Mouse (Mus musculus): ENCODE measurements around the gene Aurkaip1. TPM values are rescaled to one million over a fixed set of nuclear protein-coding genes. Genes with fewer than 3 reads are reported as not detected.
"Not testable (repeated sequence)": the region's sequence is repeated elsewhere in the genome, so short reads cannot be mapped to it uniquely, and the experiment has no call there.

Gene Aurkaip1
- total RNA-seq (2021), result 135 and 160 TPM in 2 replicates
- long read RNA-seq, transcript Aurkaip1-201 (4 exons, 1,159 nt), result major isoform, 95 of 135 reads
- long read RNA-seq, transcript Aurkaip1-202 (4 exons, 773 nt), result minor isoform, 9 of 135 reads
- long read RNA-seq, transcript Aurkaip1-203 (3 exons, 1,029 nt), result minor isoform, 11 of 135 reads
- long read RNA-seq, partial matches to known transcripts, result 5 of 135 reads
- long read RNA-seq, other reads (novel, unspliced or antisense), result 15 of 135 reads

DNA sequence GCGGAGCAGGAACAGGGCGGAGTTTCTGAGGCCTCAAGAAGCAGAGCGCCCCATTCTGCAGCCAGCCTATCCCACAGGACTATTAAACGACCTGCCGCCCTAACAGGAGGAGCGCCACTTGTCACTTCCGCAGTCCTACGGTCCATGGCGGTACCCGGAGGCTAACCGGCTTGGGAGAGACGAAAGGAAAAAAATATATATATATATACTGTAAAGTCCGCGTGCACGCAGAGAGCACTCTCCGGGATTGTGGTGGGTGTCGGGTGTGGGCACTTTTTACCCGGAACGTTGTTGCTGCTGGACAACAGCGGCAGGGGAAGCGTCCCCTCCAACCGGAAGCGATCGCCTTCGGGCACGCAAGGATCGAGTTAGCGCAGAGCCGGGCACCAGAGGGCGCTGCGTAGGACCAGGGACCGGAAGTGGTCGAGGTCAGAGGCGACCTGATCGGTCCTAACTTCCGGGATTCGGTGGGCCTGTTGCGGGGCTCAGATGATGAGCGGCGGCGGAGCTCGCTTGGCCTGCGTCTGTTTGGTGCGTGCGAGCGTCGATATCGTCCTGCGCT lies at the start of gene Aurkaip1:
Gene Aurkaip1, plus strand, starts transcription at position 68 of the 562 bp plus-strand sequence.
- DNase-seq, result peak; percentile 94

DNA sequence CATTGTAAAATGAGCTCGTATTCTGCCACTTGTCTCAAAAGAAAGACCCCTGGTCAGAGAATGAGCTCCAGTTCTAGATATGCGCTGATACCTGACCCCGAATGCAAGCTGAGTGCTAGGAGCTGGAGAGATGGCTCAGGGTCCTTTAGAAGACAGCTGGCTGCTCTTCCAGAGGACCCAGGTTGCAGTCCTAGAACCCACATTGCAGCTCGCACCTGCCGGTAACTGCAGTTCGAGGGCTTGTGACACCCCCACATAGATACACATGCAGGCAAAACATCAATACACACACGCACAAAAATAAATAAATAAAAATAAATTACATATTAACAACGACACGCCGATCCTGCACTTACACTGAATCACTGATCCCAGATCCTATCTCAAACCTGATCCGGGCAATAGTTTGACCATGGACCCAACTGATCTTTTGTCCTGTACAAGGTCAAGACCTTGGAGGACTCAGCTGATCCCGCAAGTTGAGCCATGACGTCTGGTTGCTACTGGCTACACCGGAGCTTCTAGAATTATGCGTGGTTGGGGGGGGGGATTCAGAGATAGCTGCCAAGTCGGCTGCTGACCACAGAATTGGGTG lies 47.5 kb upstream of the Aurkaip1 start:
- no peak for DNase-seq

DNA sequence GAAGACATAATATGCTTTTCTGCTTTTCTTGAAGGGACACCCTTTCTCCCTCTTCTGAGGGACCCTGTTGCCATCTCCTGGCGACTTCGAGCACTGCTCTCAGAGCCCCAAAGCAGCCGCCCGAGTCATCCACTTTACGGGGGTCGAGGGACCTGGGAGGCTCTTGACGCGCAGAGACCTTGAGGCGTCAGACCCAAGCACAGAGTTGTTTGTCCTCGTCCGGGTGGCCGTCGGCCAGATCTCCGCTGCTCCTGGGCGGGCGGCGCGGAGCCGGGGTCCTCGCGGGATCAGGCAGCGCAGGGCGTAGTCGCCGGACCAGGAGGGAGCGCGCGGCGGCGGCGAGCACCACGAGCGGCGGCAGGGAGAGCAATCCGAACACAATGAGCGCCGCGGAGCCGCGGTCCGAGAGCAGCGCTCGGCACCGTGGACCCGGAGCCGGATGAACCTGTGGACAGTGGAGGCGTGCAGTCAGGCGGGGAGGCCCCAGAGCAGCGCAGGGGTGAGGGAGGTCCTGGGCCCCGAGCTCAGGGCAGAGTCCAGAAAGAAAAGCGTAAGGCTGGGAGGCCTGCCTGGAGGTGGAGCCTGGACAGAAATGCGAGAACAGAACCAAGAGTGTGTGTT lies 46.9 kb upstream of the Aurkaip1 start:
- peak; percentile 74 for DNase-seq

DNA sequence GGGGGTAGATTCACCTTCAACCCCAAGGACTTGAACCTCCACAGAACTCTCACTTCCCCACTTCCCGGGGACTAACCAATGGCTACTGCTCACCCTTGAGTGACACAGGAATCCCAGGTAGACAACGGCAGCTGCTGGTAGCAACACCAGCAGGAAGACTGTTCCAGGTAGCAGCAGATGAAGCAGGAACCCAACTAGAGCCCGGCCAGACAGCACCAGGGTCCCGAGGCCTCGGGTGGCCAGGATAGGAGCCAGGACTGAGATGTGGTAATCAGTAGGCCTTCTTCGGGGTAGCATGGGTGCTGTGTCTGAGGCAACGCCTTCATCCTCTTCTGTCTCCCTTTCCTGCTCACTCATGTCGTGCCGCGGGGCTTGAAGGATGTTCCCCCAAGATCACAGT lies 45.8 kb upstream of the Aurkaip1 start:
- no peak for DNase-seq

DNA sequence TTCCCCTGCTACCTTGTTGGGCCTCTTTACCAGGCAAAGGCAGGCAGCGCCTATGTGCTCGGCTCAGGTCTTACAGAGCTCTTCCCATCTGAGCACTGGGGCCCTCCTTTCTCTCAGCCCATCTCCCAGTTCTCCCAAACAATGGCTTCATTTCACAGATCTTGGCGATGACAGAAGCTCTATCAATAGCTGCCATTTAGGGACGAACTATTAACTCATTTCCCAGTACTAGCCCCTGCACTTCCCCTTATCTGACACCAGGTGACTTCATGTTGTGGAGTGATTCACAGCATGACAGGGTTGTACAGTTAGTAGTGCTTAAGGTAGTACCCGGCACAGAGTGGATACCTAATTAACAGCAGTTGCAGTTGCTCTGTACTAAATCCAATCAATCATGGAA lies 45.3 kb upstream of the Aurkaip1 start, which contains the start of gene Tmem88b:
Gene Tmem88b, minus strand, starts transcription at position 56 of the 400 bp plus-strand sequence.
- no peak for DNase-seq

DNA sequence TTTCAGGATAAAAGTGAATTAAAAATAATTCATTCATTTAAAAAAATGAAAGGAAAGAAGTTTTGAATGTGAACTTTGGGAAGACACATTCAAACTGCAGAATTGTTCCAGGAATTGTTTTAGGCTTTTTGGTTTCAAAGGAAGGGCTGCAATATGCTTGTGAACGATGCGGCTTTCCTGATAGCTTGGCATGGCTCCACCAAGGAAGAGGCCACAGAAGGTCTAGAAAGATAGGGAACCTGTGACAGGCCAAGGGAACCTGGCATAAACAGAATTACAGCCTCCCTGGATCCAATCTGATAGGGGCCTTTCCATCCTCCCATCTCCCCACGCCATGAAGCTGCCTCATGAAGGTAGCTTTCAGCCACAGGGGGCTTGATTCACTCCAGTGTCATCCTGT lies 42.8 kb upstream of the Aurkaip1 start:
- DNase-seq, result no peak

DNA sequence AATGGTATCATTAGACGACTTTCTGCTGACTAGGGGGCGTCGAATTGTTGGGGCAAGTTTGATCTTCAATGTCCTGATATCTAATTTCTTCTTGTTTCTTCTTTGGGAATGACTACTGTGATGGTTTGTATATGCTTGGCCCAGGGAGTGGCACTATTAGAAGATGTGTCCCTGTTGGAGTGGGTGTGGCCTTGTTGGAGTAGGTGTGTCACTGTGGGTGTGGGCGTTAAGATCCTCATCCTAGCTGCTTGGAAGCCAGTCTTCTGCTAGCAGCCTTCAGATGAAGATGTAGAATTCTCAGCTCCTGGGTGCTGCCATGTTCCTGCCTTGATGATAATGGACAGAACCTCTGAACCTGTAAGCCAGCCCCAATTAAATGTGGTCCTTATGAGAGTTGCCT lies 42.2 kb upstream of the Aurkaip1 start:
- DNase-seq, result not testable (repeated sequence)

DNA sequence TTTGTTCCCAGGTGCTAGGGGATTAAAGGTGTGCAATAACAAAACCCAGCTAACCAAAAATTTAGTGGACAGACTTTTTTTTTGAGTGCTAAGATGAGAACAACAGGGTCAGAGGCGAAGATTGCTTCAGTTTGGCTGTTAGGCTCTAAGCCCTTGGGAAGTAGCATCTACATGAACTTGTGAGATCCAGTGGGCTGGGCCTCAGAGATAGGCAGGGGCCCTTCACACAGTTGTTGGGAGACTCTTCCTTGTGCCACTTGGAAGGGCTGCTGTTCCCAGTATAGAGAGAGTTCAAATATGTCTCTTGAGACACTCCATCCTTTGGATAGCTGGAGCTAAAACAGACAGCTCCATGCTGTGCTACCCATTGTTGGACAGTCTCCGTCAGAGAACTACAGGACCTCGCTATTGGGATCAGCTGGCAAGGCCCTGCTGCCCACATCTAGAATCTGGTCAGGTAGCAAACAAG lies 41.0 kb upstream of the Aurkaip1 start, which contains the start of gene Ankrd65:
Gene Ankrd65, plus strand, starts transcription at position 419 of the 469 bp plus-strand sequence.
- DNase-seq, result no peak

DNA sequence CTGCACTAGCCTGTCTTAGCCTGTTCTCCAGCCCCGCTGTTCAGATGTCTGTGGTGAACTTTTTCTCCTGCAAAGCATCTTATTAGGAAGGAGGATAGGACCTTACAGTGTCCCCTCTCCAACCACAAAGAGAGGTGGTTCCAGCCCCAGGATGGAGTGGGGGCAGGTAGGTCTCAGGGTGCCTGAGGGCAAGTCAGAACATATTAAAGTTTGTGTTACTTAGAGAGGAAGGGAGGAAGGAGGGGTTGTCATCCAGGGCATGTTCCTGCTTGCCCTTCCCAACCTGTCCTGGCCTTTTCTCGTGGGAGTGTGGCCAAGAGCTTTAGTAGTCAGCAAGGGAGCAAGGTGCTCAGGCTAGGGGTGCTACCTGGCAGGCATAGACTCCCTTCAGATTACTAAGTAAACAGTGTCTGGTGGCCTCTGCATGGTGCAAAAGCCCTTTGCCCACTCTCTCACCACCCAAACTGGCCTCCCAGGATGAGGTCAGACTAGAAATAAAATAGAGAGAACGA lies 40.4 kb upstream of the Aurkaip1 start:
- no peak for DNase-seq

DNA sequence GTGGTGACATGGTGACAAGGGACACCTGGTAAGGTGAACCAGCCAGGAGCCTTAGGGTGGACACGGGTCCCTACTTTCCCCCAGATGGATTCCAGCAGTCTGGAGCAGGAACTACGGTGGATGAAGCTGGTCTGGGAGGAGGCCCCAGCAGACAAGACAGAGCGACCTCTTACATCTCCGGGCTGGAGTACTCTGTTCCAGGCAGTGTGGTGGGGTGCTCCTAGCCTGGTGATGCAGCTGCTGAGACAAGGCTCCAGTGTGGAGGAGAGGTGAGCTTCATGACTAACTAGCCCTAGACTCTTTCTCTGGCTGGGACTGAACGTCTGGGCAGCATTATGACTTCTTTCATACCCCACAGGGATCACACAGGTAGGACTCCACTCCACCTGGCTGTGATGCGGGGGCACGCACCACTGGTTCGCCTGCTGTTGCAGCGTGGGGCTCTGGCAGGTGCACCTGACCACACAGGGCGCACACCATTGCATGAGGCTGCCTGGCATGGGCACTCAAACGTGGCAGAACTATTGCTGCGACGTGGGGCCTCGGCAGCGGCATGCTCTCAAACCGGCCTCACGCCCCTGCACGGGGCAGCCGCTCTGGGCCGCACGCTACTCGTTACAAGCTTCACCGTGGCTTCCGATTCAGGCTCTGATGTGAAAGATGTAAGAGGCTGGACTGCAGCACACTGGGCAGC lies 39.7 kb upstream of the Aurkaip1 start:
- no peak for DNase-seq

DNA sequence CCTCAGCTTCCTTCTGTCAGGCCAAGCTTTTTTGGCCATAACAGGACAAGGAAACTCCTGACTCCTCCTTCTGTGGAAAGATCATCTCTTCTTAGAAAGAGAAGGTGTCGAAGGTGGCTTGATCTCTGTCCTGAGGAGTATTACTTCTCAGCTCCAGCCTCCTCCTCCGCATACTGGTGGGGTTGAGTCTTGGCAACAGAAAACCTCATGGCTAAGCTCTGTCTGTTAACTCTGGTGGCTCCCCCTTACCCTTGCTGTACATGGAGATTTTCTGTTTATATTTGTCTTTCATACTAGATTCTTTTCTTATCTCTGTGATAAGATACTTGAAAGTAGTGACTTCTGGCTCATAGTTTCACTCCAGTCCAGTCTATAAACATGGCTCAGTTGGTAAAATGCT lies 37.3 kb upstream of the Aurkaip1 start:
- DNase-seq, result no peak

DNA sequence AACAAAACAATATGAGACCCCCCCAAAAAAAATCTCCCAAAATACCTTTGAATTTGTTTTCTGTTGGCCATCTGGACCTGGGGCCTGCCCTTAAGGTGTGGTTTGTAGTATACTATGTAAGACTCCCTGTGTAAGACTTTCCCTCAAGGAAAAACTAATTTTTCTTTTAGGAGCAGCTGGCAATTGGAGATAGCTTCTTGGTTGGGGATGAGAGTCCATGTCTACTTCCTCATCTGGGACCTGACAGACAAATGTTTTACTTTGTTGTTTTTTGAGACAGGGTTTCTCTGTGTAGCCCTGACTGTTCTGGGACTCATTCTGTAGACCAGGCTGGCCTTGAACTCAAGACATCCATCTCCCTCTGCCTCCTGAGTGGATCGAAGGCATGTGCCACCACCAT lies 29.0 kb upstream of the Aurkaip1 start:
- DNase-seq, result no peak

DNA sequence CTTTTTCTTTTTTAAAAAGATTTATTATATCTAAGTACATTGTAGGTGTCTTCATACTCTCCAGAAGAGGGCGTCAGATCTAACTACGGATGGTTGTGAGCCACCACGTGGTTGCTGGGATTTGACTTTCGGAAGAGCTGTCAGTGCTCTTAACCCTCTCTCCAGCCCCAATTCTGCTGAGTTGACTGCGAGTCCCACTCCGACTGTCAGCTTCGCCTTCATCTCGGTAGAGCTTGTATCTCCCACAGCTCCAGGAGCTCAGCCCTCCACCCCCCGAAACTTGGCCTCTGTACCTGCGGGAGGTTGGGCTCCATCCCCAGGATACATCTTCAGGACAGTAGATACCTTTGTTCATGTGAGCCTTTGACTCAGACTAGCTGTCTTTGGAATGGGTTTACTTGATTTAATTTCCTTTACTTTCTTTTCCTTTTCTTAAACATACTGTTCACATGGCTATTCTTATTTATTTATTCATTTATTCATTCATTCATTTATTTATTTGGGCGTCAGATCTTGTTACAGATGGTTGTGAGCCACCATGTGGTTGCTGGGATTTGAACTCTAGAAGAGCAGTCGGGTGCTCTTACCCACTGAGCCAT lies 28.2 kb upstream of the Aurkaip1 start, which contains the start of gene Mrpl20:
Gene Mrpl20, plus strand, starts transcription at position 138 of the 599 bp plus-strand sequence.
- no peak for DNase-seq

DNA sequence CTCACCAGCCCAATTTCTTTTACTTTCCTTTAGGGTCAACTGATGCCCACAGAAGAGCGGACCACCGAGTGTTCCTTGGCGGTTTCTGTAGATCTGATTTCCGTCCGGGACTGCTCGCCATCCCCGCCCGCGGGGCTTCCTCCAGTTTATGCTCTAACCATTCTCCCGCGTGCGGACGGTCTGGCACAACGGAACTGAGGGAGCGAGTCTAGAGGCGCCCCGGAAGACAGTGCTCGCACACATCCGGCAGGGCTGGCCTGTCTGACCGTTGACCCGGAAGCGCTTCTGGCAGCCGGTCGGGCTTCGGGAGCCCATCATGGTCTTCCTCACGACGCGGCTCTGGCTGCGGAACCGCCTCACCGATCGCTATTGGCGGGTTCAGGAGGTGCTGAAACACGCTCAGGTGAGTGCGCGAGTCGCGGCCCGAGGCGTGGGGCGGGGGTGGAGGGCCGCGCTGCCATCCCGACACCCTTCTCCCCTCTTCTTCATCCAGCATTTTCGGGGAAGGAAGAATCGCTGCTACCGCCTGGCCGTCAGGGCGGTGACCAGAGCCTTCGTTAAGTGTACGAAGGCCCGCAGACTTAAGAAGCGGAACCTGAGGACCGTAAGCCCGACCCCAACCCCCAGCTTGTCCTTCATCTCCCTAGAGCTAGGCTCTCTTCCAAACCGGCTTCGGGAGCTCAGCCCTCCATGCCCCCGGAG lies 27.6 kb upstream of the Aurkaip1 start:
- DNase-seq, result peak; percentile 97

DNA sequence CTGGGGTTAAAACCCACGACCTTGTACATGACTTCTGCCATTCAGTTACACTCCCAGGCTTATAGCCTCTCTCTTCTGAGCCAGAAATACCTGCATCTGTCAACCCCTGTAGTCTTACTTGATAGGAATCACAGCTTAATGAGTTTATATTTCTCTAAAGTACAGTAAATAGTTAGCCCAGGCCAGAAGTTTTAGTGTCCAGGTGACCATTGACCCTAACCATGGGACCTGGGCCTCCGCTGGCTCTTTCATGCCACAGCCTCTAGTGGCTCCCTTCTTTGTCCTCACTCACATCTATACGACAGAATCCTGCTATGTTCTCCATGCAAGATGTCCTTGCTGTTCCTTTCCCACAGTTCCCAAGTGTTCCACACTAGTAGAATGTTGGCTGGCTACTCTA lies 23.2 kb upstream of the Aurkaip1 start:
- no peak for DNase-seq

DNA sequence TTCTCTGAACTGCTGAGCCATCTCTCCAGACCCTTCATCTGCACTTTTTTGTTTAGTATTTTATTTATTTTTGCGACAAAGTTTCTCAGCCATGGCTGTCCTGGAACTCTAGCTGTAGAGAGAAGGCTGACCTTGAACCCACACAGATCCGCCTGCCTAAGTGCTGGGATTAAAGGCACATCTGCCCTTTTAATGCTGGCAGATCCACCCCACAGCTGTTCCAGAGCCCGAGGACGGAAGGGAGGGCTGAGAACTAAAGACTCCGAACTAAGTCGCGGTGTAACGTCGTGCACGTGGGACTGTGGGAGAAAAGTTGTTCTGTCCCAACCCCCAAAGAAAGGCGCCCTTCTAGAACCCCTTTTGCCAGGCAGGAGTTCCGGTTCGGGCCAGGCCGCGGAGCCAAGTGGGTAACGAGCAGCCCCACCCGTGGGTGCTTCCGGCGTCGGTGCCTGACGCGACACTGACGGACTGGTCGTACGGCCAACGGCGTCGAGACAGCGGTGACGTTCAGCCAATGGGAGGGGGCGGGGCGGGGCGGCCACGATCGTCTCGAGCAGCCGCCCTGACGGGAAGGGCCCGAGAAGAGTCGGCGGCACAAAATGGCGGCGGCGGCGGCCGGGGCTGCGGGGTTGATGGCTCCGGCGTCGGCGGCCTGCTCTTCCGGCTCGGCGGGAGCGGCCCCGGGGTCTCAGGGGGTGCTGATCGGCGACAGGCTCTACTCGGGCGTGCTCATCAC lies 19.0 kb upstream of the Aurkaip1 start, which contains the start of gene Ccnl2:
Gene Ccnl2, plus strand, starts transcription at position 561 of the 736 bp plus-strand sequence.
- peak; percentile 94 for DNase-seq

DNA sequence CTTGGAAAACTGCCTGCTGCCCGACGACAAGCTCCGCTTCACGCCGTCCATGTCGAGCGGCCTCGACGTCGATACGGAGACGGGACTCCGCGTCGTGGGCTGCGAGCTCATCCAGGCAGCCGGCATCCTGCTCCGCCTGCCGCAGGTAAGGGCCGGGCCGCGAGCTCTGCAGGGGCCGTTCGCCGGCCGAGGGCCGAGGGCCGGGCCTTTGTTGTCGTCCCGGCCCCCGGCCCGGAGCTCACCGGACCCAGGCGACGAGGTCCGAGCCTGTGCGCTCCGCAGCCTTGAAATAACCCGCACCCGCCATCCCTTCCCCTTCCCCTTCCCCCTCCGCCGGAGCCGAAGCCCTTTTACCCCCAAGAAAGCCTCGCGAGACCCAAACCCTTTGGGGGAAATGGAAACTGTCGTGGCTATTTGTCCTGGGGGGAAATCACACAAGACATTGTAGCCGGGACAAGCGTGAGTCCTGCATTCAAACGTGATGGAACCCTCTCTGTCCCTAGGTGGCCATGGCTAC lies 18.3 kb upstream of the Aurkaip1 start:
- peak; percentile 31 for DNase-seq

DNA sequence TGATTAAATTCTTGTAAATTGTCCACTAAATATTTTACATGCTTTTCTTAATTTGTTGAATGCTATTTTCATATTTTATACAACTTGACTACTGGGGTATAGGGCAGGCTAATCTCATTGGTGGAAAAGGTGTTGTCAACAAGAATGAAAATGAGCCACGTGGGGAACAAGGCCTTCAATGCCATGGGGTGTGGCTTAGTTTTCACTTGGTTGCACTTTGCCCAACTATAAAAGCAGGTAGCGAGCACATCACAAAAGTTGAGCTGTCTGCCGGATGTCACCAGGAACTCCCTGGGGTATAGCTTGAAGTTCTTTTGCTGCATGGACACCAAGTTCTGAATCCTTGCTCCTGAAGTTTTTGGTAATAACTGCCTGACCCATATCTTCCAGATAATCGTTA lies 13.5 kb upstream of the Aurkaip1 start:
- no peak for DNase-seq

DNA sequence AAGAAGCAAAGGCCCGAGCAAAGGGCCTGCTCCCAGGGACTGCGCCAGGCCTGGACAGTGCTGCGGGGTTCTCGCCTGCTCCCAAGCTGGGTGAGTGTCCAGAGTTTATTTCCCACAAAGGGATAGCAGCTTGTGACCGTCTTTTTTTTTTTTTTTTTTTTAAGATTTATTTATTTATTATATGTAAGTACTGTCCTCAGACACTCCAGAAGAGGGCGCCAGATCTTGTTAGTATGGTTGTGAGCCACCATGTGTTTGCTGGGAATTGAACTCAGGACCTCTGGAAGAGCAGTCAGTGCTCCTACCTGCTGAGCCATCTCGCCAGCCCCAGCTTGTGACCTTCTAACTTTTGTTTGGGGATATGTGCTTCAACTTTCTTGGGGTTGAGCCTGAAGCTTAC lies 10.0 kb upstream of the Aurkaip1 start:
- no peak for DNase-seq

DNA sequence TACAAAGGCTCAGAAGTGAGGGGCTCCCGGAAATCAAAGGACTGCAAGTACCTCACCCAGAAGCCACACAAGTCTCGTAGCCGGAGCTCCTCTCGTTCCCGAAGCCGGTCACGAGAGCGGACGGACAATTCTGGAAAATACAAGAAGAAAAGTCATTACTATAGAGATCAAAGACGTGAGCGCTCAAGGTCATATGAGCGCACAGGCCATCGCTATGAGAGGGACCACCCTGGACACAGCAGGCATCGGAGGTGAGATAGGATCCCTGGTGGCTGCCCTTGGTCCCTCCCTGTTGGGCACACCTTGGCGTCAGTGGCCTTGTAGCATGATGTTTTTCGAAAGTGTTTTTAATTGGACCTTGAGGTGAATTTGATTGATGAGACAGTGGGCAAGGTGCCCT lies 7.6 kb upstream of the Aurkaip1 start:
- no peak for DNase-seq

Measured in adrenal gland, postnatal 25 days (tissue).